Mouse (Mus musculus) heart, postnatal 4 days (tissue): Measurements from ENCODE around the gene Ccdc17. TPM values are rescaled to one million over a fixed set of nuclear protein-coding genes. Genes with fewer than 3 reads are reported as not detected.

ENCODE experiments used
- DNase-seq: peaks from one replicate; pipeline ENCODE4 v3.0.0; 2021
- total RNA-seq, 2 experiments: library from RNA; stranded (reverse); gene quantifications; 2 replicates each; pipeline ENCODE4 v1.2.3; 2021

Gene Ccdc17
- total RNA-seq, 2 experiments from 2014 or later: 1.5 to 4.1 TPM

- no peak for DNase-seq
Observed at GRCm38 (mm10) chr4:116645624-116646023, 49.2 kb downstream of the Ccdc17 start.

- DNase-seq: no peak
Observed at GRCm38 (mm10) chr4:116649411-116649810, 53.0 kb downstream of the Ccdc17 start.

Other genes starting within 250 kb of the Ccdc17 start
- 10 to 100 TPM; 98.2 to 98.4 TPM for gene Mast2, start 132.5 kb upstream of the Ccdc17 start, total RNA-seq
- 10 to 100 TPM; 17.3 to 18.0 TPM for gene Ipp, start 89.1 kb upstream of the Ccdc17 start, total RNA-seq
- 10 to 100 TPM; 18.6 to 20.0 TPM for gene Tmem69, start 40.7 kb upstream of the Ccdc17 start, total RNA-seq
- gene Gpbp1l1, start 39.0 kb upstream of the Ccdc17 start, total RNA-seq: 10 to 100 TPM; 55.7 to 66.5 TPM
- gene Nasp, start 31.3 kb downstream of the Ccdc17 start, total RNA-seq: 10 to 100 TPM; 89.1 to 92.2 TPM
- 100 to 1,000 TPM; 438 to 466 TPM for gene Akr1a1, start 55.0 kb downstream of the Ccdc17 start, total RNA-seq
- gene Prdx1, start 88.9 kb downstream of the Ccdc17 start, total RNA-seq: 100 to 1,000 TPM; 393 to 438 TPM
- gene Mmachc, start 111.8 kb downstream of the Ccdc17 start, total RNA-seq: 10 to 100 TPM; 26.5 to 32.4 TPM
- 10 to 100 TPM; 10.2 to 10.5 TPM for gene Ccdc163, start 111.9 kb downstream of the Ccdc17 start, total RNA-seq
- 1 to 10 TPM; 1.9 to 2.1 TPM for gene Tesk2, start 124.3 kb downstream of the Ccdc17 start, total RNA-seq
- 10 to 100 TPM; 13.3 to 15.4 TPM for gene Toe1, start 211.0 kb downstream of the Ccdc17 start, total RNA-seq
- gene Mutyh, start 211.1 kb downstream of the Ccdc17 start, total RNA-seq: 1 to 10 TPM; 4.0 to 4.2 TPM
- 1 to 10 TPM; 1.3 to 2.2 TPM for gene Hpdl, start 225.1 kb downstream of the Ccdc17 start, total RNA-seq